ENCODE assay signal across 10 mouse cellular contexts in the genomic region with DNA sequence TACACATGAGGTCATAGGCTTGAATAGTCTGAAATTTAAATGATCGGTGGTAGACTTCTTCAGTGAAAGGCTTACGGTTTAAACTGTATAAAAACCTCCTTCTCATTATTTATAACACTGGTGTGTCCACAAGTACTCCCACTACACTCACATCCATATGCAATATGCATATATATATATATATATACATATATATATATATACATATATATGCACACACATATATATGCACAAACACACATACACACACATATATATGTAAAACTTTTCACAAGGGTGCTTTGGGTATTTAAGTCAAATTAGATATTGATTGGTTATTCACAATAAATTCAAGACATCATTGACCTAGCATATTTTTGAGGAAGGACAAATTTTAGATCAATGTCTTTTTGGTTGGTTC. TPM values are rescaled to one million over a fixed set of nuclear protein-coding genes. Genes with fewer than 3 reads are reported as not detected.
A peak's percentile ranks its signal among the peaks of the same experiment; 100 is the strongest.
DNase-seq lines count a peak whose midpoint lies in the region; ATAC-seq lines count a peak whose summit lies in the region.
"Not testable (repeated sequence)": the region's sequence is repeated elsewhere in the genome, so short reads cannot be mapped to it uniquely, and the experiment has no call there.
"Had no signal": no experiment of that assay in that cellular context is flagged by ENCODE, and none has a peak within 500 bp of the region (broad histone marks: within the 10 kb centered on the region; RNA-seq: fewer than 3 reads in every experiment).

No protein-coding gene starts in this region.

- no CpG with 5 or more reads among the region's 2 CpGs for WGBS in forebrain, embryonic 11.5 days
- WGBS in hindbrain, embryonic 11.5 days: no CpG with 5 or more reads among the region's 2 CpGs
- WGBS in limb, embryonic 11.5 days: no CpG with 5 or more reads among the region's 2 CpGs
- WGBS in liver, embryonic 11.5 days: no CpG with 5 or more reads among the region's 2 CpGs
- no CpG with 5 or more reads among the region's 2 CpGs for WGBS in midbrain, embryonic 11.5 days
- no CpG with 5 or more reads among the region's 2 CpGs for WGBS in neural tube, embryonic 11.5 days

- H3K9ac ChIP-seq in forebrain, embryonic 11.5 days (ENCODE audit: low read length); hindbrain, embryonic 11.5 days (ENCODE audit: low read depth, low read length); limb, embryonic 11.5 days (ENCODE audit: low read length); liver, embryonic 11.5 days (ENCODE audit: low read depth, low read length); midbrain, embryonic 11.5 days (ENCODE audit: low read length); neural tube, embryonic 11.5 days (ENCODE audit: low read length): not testable (repeated sequence)

- H3K27ac ChIP-seq in forebrain, embryonic 11.5 days (ENCODE audit: low read depth, low read length); hindbrain, embryonic 11.5 days (ENCODE audit: low read depth, low read length); limb, embryonic 11.5 days (replicated peaks; ENCODE audit: low read depth, low read length); liver, embryonic 11.5 days (ENCODE audit: low read depth, low read length); midbrain, embryonic 11.5 days (ENCODE audit: low read depth, low read length); neural tube, embryonic 11.5 days (ENCODE audit: low read depth, low read length): not testable (repeated sequence)

- not testable (repeated sequence) for H3K4me1 ChIP-seq in forebrain, embryonic 11.5 days (replicated peaks; ENCODE audit: control insufficient read depth, insufficient read depth, low read length); hindbrain, embryonic 11.5 days (replicated peaks; ENCODE audit: control insufficient read depth, insufficient read depth, low read length); limb, embryonic 11.5 days (ENCODE audit: control insufficient read depth, insufficient read depth, low read length); liver, embryonic 11.5 days (replicated peaks; ENCODE audit: control insufficient read depth, insufficient read depth, low read length); midbrain, embryonic 11.5 days (ENCODE audit: control insufficient read depth, insufficient read depth, low read length); neural tube, embryonic 11.5 days (ENCODE audit: control insufficient read depth, insufficient read depth, low read length)

- not testable (repeated sequence) for H3K9me3 ChIP-seq in forebrain, embryonic 11.5 days (ENCODE audit: control insufficient read depth, low read length); hindbrain, embryonic 11.5 days (ENCODE audit: control insufficient read depth, low read length); limb, embryonic 11.5 days (ENCODE audit: control insufficient read depth, low read length); liver, embryonic 11.5 days (ENCODE audit: control insufficient read depth, low read length); midbrain, embryonic 11.5 days (ENCODE audit: control insufficient read depth, low read length); neural tube, embryonic 11.5 days (ENCODE audit: control insufficient read depth, low read length)

- not testable (repeated sequence) for H3K4me3 ChIP-seq in forebrain, embryonic 11.5 days (ENCODE audit: low read depth, low read length); hindbrain, embryonic 11.5 days (ENCODE audit: low read depth, low read length); limb, embryonic 11.5 days (ENCODE audit: low read depth, low read length); liver, embryonic 11.5 days (ENCODE audit: low read depth, low read length); midbrain, embryonic 11.5 days (ENCODE audit: low read depth, low read length); neural tube, embryonic 11.5 days (ENCODE audit: low read depth, low read length)

- H3K36me3 ChIP-seq in forebrain, embryonic 11.5 days (ENCODE audit: control insufficient read depth, insufficient read depth, low read length); hindbrain, embryonic 11.5 days (ENCODE audit: control insufficient read depth, insufficient read depth, low read length); limb, embryonic 11.5 days (ENCODE audit: control insufficient read depth, insufficient read depth, low read length); liver, embryonic 11.5 days (ENCODE audit: control insufficient read depth, insufficient read depth, low read length); midbrain, embryonic 11.5 days (ENCODE audit: control insufficient read depth, insufficient read depth, low read length); neural tube, embryonic 11.5 days (ENCODE audit: control insufficient read depth, insufficient read depth, low read length): not testable (repeated sequence)

- not testable (repeated sequence) for H3K4me2 ChIP-seq in forebrain, embryonic 11.5 days (ENCODE audit: low read depth, low read length, severe bottlenecking); hindbrain, embryonic 11.5 days (replicated peaks; ENCODE audit: low read depth, low read length); limb, embryonic 11.5 days (ENCODE audit: low read depth, severe bottlenecking); liver, embryonic 11.5 days; midbrain, embryonic 11.5 days; neural tube, embryonic 11.5 days (ENCODE audit: low read depth)

- not testable (repeated sequence) for H3K27me3 ChIP-seq in forebrain, embryonic 11.5 days (ENCODE audit: control insufficient read depth, insufficient read depth, low read length); hindbrain, embryonic 11.5 days (ENCODE audit: control insufficient read depth, insufficient read depth, low read length); limb, embryonic 11.5 days (ENCODE audit: control insufficient read depth, insufficient read depth, low read length); liver, embryonic 11.5 days (replicated peaks; ENCODE audit: control insufficient read depth, insufficient read depth, low read length); midbrain, embryonic 11.5 days (ENCODE audit: control insufficient read depth, insufficient read depth, low read length); neural tube, embryonic 11.5 days (ENCODE audit: control insufficient read depth, insufficient read depth, low read length)

- not testable (repeated sequence) for DNase-seq in forebrain, embryonic 11.5 days (ENCODE audit: low spot score); hindbrain, embryonic 11.5 days (ENCODE audit: low spot score); limb, embryonic 11.5 days (ENCODE audit: low spot score); liver, embryonic 11.5 days (ENCODE audit: low spot score); midbrain, embryonic 11.5 days (ENCODE audit: low spot score, missing footprints); neural tube, embryonic 11.5 days (ENCODE audit: low spot score)

- peak; percentile 70; the same call in 1 of the 2 replicates for ATAC-seq in forebrain, embryonic 11.5 days (replicated peaks; ENCODE audit: low FRiP score)
- ATAC-seq in hindbrain, embryonic 11.5 days (ENCODE audit: low FRiP score): 0 out of 2 replicates have a peak, but pooled peaks have one; percentile 68
- ATAC-seq in limb, embryonic 11.5 days (ENCODE audit: insufficient number of reproducible peaks, low FRiP score, low TSS enrichment, low read depth): peak; percentile 72; the same call in 1 of the 2 replicates
- ATAC-seq in liver, embryonic 11.5 days (replicated peaks; ENCODE audit: low FRiP score): peak; percentile 45; the same call in 1 of the 2 replicates
- ATAC-seq in midbrain, embryonic 11.5 days (ENCODE audit: low FRiP score): 0 out of 2 replicates have a peak, but pooled peaks have one; percentile 57
- 0 out of 2 replicates have a peak, but pooled peaks have one; percentile 41 for ATAC-seq in neural tube, embryonic 11.5 days (ENCODE audit: insufficient read depth, low FRiP score, low TSS enrichment)

RNA-seq across cellular contexts. Expression of a gene that starts 3.9 kb away (rescaled TPM):
- 0.20 TPM in 1 of 2 replicates, not detected in the other for polyA plus RNA-seq in forebrain, embryonic 11.5 days (2014; fragmentation: Nextera tagmentation; extraction: Ambion mirVana)
- polyA plus RNA-seq in hindbrain, embryonic 11.5 days (2014; fragmentation: Nextera tagmentation; extraction: Ambion mirVana): 0.22 TPM in 1 of 2 replicates, not detected in the other
- polyA plus RNA-seq in limb, embryonic 11.5 days (2014; fragmentation: Nextera tagmentation; extraction: Ambion mirVana): not detected in 2 replicates
- 0.37 and 0.55 TPM in 2 replicates for polyA plus RNA-seq in liver, embryonic 11.5 days (2014; fragmentation: Nextera tagmentation; extraction: Ambion mirVana)
- polyA plus RNA-seq in midbrain, embryonic 11.5 days (2014; fragmentation: Nextera tagmentation; extraction: Ambion mirVana): 0.23 and 0.29 TPM in 2 replicates
- 0.28 TPM in 1 of 2 replicates, not detected in the other for polyA plus RNA-seq in neural tube, embryonic 11.5 days (2014; fragmentation: Nextera tagmentation; extraction: Ambion mirVana)
- polyA plus RNA-seq: adrenal gland, adult 2 months; brain, embryonic 14.5 days; CD4-positive, CD25-positive, alpha-beta regulatory T cell, adult 4 months; G1E had no signal

RNA-seq across cellular contexts. Expression of a gene that starts 51.7 kb away (rescaled TPM):
- polyA plus RNA-seq in forebrain, embryonic 11.5 days (2014; fragmentation: Nextera tagmentation; extraction: Ambion mirVana): 0.31 TPM in 1 of 2 replicates, not detected in the other
- polyA plus RNA-seq in hindbrain, embryonic 11.5 days (2014; fragmentation: Nextera tagmentation; extraction: Ambion mirVana): not detected in 2 replicates
- polyA plus RNA-seq in limb, embryonic 11.5 days (2014; fragmentation: Nextera tagmentation; extraction: Ambion mirVana): 0.11 and 0.15 TPM in 2 replicates
- 0.34 and 0.39 TPM in 2 replicates for polyA plus RNA-seq in liver, embryonic 11.5 days (2014; fragmentation: Nextera tagmentation; extraction: Ambion mirVana)
- polyA plus RNA-seq in midbrain, embryonic 11.5 days (2014; fragmentation: Nextera tagmentation; extraction: Ambion mirVana): 0.10 TPM in 1 of 2 replicates, not detected in the other
- polyA plus RNA-seq in neural tube, embryonic 11.5 days (2014; fragmentation: Nextera tagmentation; extraction: Ambion mirVana): 0.09 TPM in 1 of 2 replicates, not detected in the other
- polyA plus RNA-seq: adrenal gland, adult 2 months had no signal
